Mouse (Mus musculus) lung, adult 2 months (tissue): ENCODE results near the gene Sms. TPM values are rescaled to one million over a fixed set of nuclear protein-coding genes. Genes with fewer than 3 reads are reported as not detected.

Experiments used
- DNase-seq: peaks from one replicate; pipeline ENCODE4 v3.0.0; 2022
- H3K4me1 ChIP-seq: fragments of 200-500 bp; 2 replicates; pipeline ENCODE4 v1.6.1; 2011; ENCODE audit warnings: low read length; ENCODE audit not compliant: control insufficient read depth, insufficient read depth
- H3K4me3 ChIP-seq: fragments of 200-500 bp; replicated peaks from 2 replicates; pipeline ENCODE3; 2011; ENCODE audit warnings: low read depth, mild to moderate bottlenecking, control low read depth, low read length; ENCODE audit errors: extremely low read depth
- CTCF ChIP-seq: fragments of 200-500 bp; IDR thresholded peaks from 2 replicates; pipeline ENCODE4 v1.5.1; 2011; ENCODE audit warnings: mild to moderate bottlenecking, low read length, control low read depth; ENCODE audit not compliant: insufficient read depth
- POLR2A ChIP-seq: fragments of 200-500 bp; IDR thresholded peaks from 2 replicates; pipeline ENCODE4 v1.6.1; 2011; ENCODE audit warnings: low read depth, mild to moderate bottlenecking, control low read depth, low read length, borderline replicate concordance; ENCODE audit errors: extremely low read depth
- WGBS: fragments of 180-500 bp; shearing (Covaris S2); methylation state at CpG from one replicate; pipeline ENCODE4 v1.1.7; 2018; 5-methylcytosine and 5-hydroxymethylcytosine counted together
- polyA plus RNA-seq: library from polyadenylated mRNA; depleted of rRNA; stranded (reverse); fragments of >200 nt; gene quantifications from 2 replicates; pipeline ENCODE4 v1.2.3, GENCODE M21; 2012; rRNA removed

Sms gene
- 11.3 and 13.1 TPM in 2 replicates for polyA plus RNA-seq

- no peak for TF ChIP-seq CTCF
- Histone ChIP-seq H3K4me3 (peak within 1 kb of the TSS; percentile 76), H3K4me1 (no peaks in the 10 kb centered on the region; the same call in 1 of the 2 replicates)
- DNase-seq: peak; percentile 59
- 22% methylated on average over 34 of the region's 45 CpGs for WGBS
These were observed at the start of gene Sms for GRCm38 (mm10) chrX:157491944-157492726. Gene Sms, minus strand, starts transcription at chrX:157492287.

GRCm38 (mm10) chrX:157506400-157506799 lies 14.3 kb upstream of the Sms start:
- WGBS: 59% methylated on average over 5 of the region's 5 CpGs

GRCm38 (mm10) chrX:157504506-157504905 lies 12.4 kb upstream of the Sms start:
- no peak for DNase-seq
- Histone ChIP-seq H3K4me1 (no peaks in the 10 kb centered on the region), H3K4me3 (no peak overlapping the region)
- TF ChIP-seq POLR2A (no peak), CTCF (no peak)
- 67% methylated on average over 1 of the region's 1 CpGs for WGBS

More at GRCm38 (mm10) chrX:157506400-157506799, 14.3 kb upstream of the Sms start:
- no peak for TF ChIP-seq CTCF
- no peak for TF ChIP-seq POLR2A
- no peak overlapping the region for H3K4me3 ChIP-seq
- no peaks in the 10 kb centered on the region for H3K4me1 ChIP-seq
- DNase-seq: no peak

GRCm38 (mm10) chrX:157501871-157502270 lies 9.8 kb upstream of the Sms start:
- no peaks in the 10 kb centered on the region for H3K4me1 ChIP-seq
- TF ChIP-seq CTCF (no peak), POLR2A (no peak)
- WGBS: 63% methylated on average over 2 of the region's 2 CpGs
- H3K4me3 ChIP-seq: no peak overlapping the region
- DNase-seq: no peak

GRCm38 (mm10) chrX:157500004-157500403 lies 7.9 kb upstream of the Sms start:
- 71% methylated on average over 8 of the region's 8 CpGs for WGBS
- DNase-seq: no peak
- H3K4me3 ChIP-seq: no peak overlapping the region
- H3K4me1 ChIP-seq: no peaks in the 10 kb centered on the region
- TF ChIP-seq CTCF (no peak), POLR2A (no peak)

- Histone ChIP-seq H3K4me1 (no peaks in the 10 kb centered on the region; the same call in 1 of the 2 replicates), H3K4me3 (no peak overlapping the region)
- WGBS: 88% methylated on average over 4 of the region's 4 CpGs
- DNase-seq: no peak
- no peak for TF ChIP-seq POLR2A
- no peak for TF ChIP-seq CTCF
These were observed 1.1 kb upstream of the Sms start for GRCm38 (mm10) chrX:157493159-157493558.

- Histone ChIP-seq H3K4me3 (peak overlapping the region; percentile 76), H3K4me1 (no peaks in the 10 kb centered on the region; the same call in 1 of the 2 replicates)
- peak; percentile 29 for DNase-seq
- TF ChIP-seq POLR2A (no peak), CTCF (no peak)
- 44% methylated on average over 104 of the region's 104 CpGs for WGBS
These were observed 747 bp downstream of the Sms start for GRCm38 (mm10) chrX:157491145-157491935.

GRCm38 (mm10) chrX:157490769-157491144 lies 1.3 kb downstream of the Sms start:
- Histone ChIP-seq H3K4me3 (peak overlapping the region; percentile 76), H3K4me1 (no peaks in the 10 kb centered on the region; the same call in 1 of the 2 replicates)
- 32% methylated on average over 12 of the region's 12 CpGs for WGBS
- DNase-seq: no peak
- TF ChIP-seq CTCF (no peak), POLR2A (no peak)

- no peak for DNase-seq
- WGBS: 40% methylated on average over 9 of the region's 9 CpGs
- Histone ChIP-seq H3K4me3 (no peak overlapping the region), H3K4me1 (no peaks in the 10 kb centered on the region; the same call in 1 of the 2 replicates)
- TF ChIP-seq POLR2A (no peak), CTCF (no peak)
These were observed 2.0 kb downstream of the Sms start for GRCm38 (mm10) chrX:157489871-157490721.
